Mouse (Mus musculus): ENCODE results near the gene Nutf2-ps1.

GRCm38 (mm10) chr19:53578597-53579252 lies 10.1 kb downstream of the Nutf2-ps1 start:
- no peak for TF ChIP-seq POLR2A (IDR thresholded peaks at IDR 0.05; ENCODE audit: insufficient read depth, low read depth, low read length)
- TF ChIP-seq CTCF (IDR thresholded peaks at IDR 0.05; ENCODE audit: insufficient read depth, low read depth, low read length) = no peak
